Mouse (Mus musculus) midbrain, embryonic 14.5 days (tissue): ENCODE data around the gene Tbc1d1. TPM values are rescaled to one million over a fixed set of nuclear protein-coding genes. Genes with fewer than 3 reads are reported as not detected.

Experiments used
- ATAC-seq: fragments of 200-750 bp; cut with Nextera tagmentation; 2 replicates; pipeline ENCODE4 v1.8.0; 2017; ENCODE audit warnings: moderate number of reproducible peaks, moderate library complexity; ENCODE audit not compliant: low FRiP score, low TSS enrichment
- DNase-seq: peaks from one replicate; pipeline ENCODE4 v3.0.0-alpha.2; 2015
- H3K27ac ChIP-seq: fragments of 300-500 bp; sonication (generic); replicated peaks from 2 replicates; pipeline ENCODE4 v1.5.1; 2014; ENCODE audit warnings: mild to moderate bottlenecking, low read depth, low read length, moderate library complexity
- H3K27me3 ChIP-seq: fragments of 300-500 bp; sonication (generic); 2 replicates; pipeline ENCODE4 v1.6.1; 2014; ENCODE audit warnings: low read length, control low read depth, mixed read lengths; ENCODE audit not compliant: control insufficient read depth, insufficient read depth
- H3K36me3 ChIP-seq: fragments of 300-500 bp; sonication (generic); 2 replicates; pipeline ENCODE4 v1.6.1; 2014; ENCODE audit warnings: low read length, control low read depth; ENCODE audit not compliant: control insufficient read depth, insufficient read depth
- H3K4me1 ChIP-seq: fragments of 300-500 bp; sonication (generic); 2 replicates; pipeline ENCODE4 v1.6.1; 2014; ENCODE audit warnings: mild to moderate bottlenecking, antibody characterized with exemption, low read length, control low read depth; ENCODE audit not compliant: control insufficient read depth, insufficient read depth
- H3K4me2 ChIP-seq: fragments of 300-500 bp; sonication (generic); 2 replicates; pipeline ENCODE4 v1.6.1; 2014; ENCODE audit warnings: mild to moderate bottlenecking, low read length, moderate library complexity
- H3K4me3 ChIP-seq: fragments of 300-500 bp; sonication (generic); replicated peaks from 2 replicates; pipeline ENCODE4 v1.5.1; 2014; ENCODE audit warnings: low read depth, low read length
- H3K9ac ChIP-seq: fragments of 300-500 bp; sonication (generic); replicated peaks from 2 replicates; pipeline ENCODE4 v1.6.1; 2014; ENCODE audit warnings: mild to moderate bottlenecking, low read length, moderate library complexity
- H3K9me3 ChIP-seq: fragments of 300-500 bp; sonication (generic); 2 replicates; pipeline ENCODE4 v1.6.1; 2016; ENCODE audit warnings: low read length, control low read depth, mixed read lengths; ENCODE audit not compliant: control insufficient read depth
- WGBS: fragments of 180-500 bp; shearing (Covaris S2); extraction: QIAGEN DNeasy Blood & Tissue Kit; methylation state at CpG from one replicate; pipeline ENCODE4 v1.1.7; 2014; 5-methylcytosine and 5-hydroxymethylcytosine counted together
- polyA plus RNA-seq: library from polyadenylated mRNA; unstranded; fragments of >200 nt; fragmentation: Nextera tagmentation; extraction: Ambion mirVana; gene quantifications from 2 replicates; pipeline ENCODE4 v1.2.1, GENCODE M21; 2014

The Tbc1d1 gene
- 9.3 and 11.7 TPM in 2 replicates for polyA plus RNA-seq

DNA sequence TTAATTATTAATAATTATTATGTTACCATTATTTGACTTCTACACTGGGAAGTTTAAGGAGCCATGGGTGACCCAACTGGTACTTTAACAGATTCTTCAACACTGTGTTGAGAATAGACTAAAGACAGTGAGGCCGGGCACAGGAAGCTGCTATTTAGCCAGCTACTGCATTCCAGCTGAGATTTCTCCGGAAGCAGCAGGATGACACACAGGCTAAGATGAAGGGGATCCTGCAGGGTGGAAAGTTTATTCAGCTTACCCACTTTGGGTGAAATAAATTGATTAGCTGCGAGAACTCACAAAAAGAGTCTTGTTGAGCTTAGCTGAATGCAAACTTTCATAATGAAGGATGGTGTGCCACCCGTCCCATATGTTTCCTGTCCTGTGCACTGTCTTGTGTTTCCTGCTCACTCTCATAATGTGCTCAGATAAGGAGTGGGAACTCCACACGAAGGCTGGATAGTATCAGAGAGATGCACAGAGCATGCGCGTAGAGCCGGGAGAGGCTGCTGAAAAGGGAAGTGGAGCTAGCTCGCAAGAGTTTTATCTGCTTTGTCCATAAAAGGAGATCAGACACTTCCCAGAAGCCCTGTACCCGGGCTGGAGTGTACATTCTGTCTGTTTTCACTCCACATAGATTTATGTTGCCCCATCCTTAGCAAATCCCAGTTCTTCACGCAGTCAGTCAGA lies at the start of gene Tbc1d1:
Gene Tbc1d1 (plus strand): TSS at position 445 of the 690 bp plus-strand sequence.
- Histone ChIP-seq H3K4me2 (no peak within 1 kb of the TSS), H3K4me1 (0 out of 2 replicates have a peak, but pooled peaks cover 4% of the 10 kb centered on the region), H3K4me3 (no peak within 1 kb of the TSS), H3K27ac (no peak within 1 kb of the TSS), H3K36me3 (no peaks in the 10 kb centered on the region), H3K9ac (no peak within 1 kb of the TSS), H3K9me3 (no peaks in the 10 kb centered on the region), H3K27me3 (peaks cover 17% of the 10 kb centered on the region)
- ATAC-seq (no peak), DNase-seq (peak; percentile 35)
- WGBS = 66% methylated on average over 11 of the region's 11 CpGs

DNA sequence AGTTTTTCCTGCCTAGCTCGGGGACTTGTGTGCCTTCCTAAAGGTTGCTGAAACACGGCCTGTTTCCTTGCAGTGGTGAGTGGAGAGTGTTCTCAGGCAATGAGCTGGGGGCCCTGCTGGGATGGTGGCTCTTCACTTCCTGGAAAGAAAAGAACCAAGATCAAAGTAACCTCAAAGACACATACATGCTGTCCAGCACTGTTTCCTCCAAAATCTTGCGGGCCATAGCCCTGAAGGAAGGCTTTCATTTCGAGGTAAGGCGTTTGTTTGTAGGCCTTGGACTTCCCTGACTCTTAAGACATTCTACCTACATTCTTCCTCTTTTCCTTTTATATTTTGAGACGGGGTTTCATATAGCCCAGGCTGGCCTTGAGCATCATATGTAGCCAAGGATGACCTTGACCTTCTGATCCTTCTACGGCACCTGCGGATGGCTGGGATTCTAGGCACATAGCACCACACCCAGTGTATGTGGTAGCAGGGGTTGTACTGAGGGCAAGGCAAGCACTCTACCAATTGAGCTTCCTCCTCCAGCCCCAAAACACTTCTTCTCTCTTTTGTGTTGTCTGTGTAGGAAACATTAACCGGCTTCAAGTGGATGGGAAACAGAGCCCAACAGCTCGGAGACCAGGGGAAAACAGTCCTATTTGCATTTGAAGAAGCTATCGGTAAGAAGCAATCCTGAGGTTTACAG lies 48.4 kb upstream of the Tbc1d1 start:
- no peaks in the 10 kb centered on the region for H3K9me3 ChIP-seq
- no peak overlapping the region for H3K9ac ChIP-seq
- DNase-seq (no peak), ATAC-seq (no peak)
- H3K27me3 ChIP-seq = no peaks in the 10 kb centered on the region
- peaks cover 69% of the 10 kb centered on the region for H3K36me3 ChIP-seq
- H3K4me1 ChIP-seq = no peaks in the 10 kb centered on the region
- no peak overlapping the region for H3K4me2 ChIP-seq
- H3K27ac ChIP-seq = no peak overlapping the region
- 88% methylated on average over 11 of the region's 11 CpGs for WGBS
- H3K4me3 ChIP-seq = no peak overlapping the region

DNA sequence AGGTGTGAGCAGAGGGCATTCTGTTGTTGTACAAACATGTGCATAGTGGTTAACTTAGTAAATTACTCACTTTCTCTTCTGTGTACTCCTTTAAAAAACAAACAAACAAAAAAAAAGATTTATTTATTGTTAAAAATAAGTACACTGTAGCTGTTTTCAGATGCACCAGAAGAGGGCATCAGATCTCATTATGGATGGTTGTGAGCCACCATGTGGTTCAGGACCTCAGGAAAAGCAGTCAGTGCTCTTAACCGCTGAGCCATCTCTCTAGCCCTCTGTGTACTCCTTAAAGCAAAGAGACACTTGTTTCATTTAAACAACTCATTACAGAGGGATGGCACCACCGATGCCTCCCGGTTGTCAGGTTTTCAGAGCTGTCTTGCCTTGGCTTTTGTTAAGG lies 46.9 kb upstream of the Tbc1d1 start:
- no peak overlapping the region for H3K27ac ChIP-seq
- peaks cover 71% of the 10 kb centered on the region for H3K36me3 ChIP-seq
- H3K4me1 ChIP-seq = no peaks in the 10 kb centered on the region
- no peak overlapping the region for H3K4me3 ChIP-seq
- 72% methylated on average over 3 of the region's 3 CpGs for WGBS
- H3K9ac ChIP-seq = no peak overlapping the region
- ATAC-seq = no peak
- no peak overlapping the region for H3K4me2 ChIP-seq
- no peaks in the 10 kb centered on the region for H3K27me3 ChIP-seq
- DNase-seq = peak; percentile 35
- no peaks in the 10 kb centered on the region for H3K9me3 ChIP-seq

DNA sequence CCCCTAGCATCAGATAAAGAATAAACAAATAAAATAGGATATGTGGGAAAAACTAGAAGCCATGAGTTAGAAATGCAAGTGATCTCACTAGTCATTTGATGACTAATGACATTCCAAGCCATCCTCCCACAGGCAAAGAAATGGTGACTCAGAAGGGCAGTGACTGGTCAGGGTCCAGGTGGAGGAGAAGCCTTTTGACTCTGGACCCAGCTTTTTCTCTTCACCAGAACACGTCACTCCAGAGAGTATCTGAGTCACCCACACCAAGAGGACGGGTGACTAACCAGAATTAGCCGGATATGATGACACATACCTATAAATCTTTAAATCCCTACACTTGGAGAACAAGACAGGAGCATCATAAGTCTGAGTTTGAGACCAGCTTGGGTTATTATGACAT lies 43.7 kb upstream of the Tbc1d1 start:
- ATAC-seq (no peak), DNase-seq (no peak)
- no peak overlapping the region for H3K4me2 ChIP-seq
- no peak overlapping the region for H3K27ac ChIP-seq
- no peaks in the 10 kb centered on the region for H3K27me3 ChIP-seq
- no peak overlapping the region for H3K4me3 ChIP-seq
- H3K9ac ChIP-seq = no peak overlapping the region
- H3K9me3 ChIP-seq = peaks cover 9% of the 10 kb centered on the region
- 84% methylated on average over 3 of the region's 3 CpGs for WGBS
- peaks cover 72% of the 10 kb centered on the region for H3K36me3 ChIP-seq
- no peaks in the 10 kb centered on the region for H3K4me1 ChIP-seq

DNA sequence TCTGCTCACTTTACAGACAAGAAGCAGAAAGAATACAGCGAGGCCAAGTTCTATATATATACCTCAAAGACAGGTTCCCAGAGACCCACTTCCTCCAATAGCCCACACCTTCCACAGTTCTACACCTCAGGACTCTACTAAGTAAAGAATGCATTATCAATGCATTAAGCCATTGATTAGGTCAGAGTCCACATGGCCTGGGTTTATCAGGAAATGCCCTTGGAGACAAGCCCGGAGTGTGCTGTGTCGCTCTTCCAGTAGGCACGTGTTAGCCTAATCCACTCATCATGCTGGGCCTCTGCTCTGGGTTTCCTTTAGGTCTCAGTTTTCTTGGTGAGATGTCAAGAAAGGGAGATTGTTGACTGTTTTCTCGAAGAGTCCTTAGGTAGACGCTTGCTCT lies 41.9 kb upstream of the Tbc1d1 start:
- WGBS = 96% methylated on average over 6 of the region's 6 CpGs
- Histone ChIP-seq H3K4me2 (no peak overlapping the region), H3K4me3 (no peak overlapping the region), H3K36me3 (peaks cover 59% of the 10 kb centered on the region), H3K9me3 (peaks cover 9% of the 10 kb centered on the region), H3K27me3 (no peaks in the 10 kb centered on the region), H3K4me1 (no peaks in the 10 kb centered on the region), H3K27ac (no peak overlapping the region), H3K9ac (no peak overlapping the region)
- no peak for ATAC-seq
- DNase-seq = no peak

DNA sequence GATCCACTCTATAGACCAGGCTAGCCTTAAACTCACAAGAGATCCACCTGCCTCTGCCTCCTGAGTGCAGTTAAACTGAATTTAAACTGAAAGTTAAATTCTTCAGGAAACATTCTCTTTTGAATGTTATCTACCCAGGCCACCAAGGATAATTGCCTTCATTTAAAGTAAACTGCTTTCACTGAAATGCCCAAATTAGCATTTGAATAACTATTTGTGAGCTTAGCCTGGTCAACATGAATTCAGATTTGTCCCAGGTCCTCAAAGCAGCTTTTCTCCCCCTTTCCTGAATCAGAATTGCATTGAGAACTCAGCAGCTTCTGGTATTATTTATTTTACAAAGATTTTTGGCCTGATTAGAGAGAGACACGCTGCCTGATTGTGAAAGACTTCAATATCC lies 38.9 kb upstream of the Tbc1d1 start:
- Histone ChIP-seq H3K9ac (no peak overlapping the region), H3K4me1 (no peaks in the 10 kb centered on the region), H3K9me3 (peaks cover 9% of the 10 kb centered on the region), H3K27ac (no peak overlapping the region), H3K27me3 (no peaks in the 10 kb centered on the region), H3K4me2 (no peak overlapping the region), H3K36me3 (peaks cover 43% of the 10 kb centered on the region), H3K4me3 (no peak overlapping the region)
- WGBS = 29% methylated on average over 1 of the region's 1 CpGs
- no peak for DNase-seq
- no peak for ATAC-seq

DNA sequence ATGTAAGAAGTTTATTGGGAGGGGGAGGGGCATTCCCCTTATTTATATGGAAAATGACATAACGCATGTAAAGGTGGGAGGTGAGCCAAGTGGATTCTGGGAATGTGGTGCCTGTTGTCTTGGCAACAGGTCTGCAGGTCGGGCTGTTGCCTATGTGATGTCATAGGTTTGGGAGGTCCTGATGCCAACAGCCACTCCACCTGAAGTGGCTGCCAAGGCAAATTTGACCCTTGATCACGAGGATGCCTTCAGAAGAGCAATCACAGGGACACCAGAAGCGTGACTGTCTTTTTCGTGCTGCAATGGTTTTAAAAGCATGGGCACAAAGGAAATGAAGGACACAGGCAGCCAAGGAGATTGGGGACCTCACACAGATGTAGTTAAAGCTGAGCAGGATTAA lies 30.3 kb upstream of the Tbc1d1 start:
- ATAC-seq (no peak), DNase-seq (no peak)
- no peak overlapping the region for H3K9ac ChIP-seq
- no peak overlapping the region for H3K27ac ChIP-seq
- WGBS = 57% methylated on average over 5 of the region's 5 CpGs
- H3K4me1 ChIP-seq = no peaks in the 10 kb centered on the region
- H3K4me2 ChIP-seq = no peak overlapping the region
- H3K9me3 ChIP-seq = no peaks in the 10 kb centered on the region
- H3K36me3 ChIP-seq = 0 out of 2 replicates have a peak, but pooled peaks cover 2% of the 10 kb centered on the region
- H3K4me3 ChIP-seq = no peak overlapping the region
- H3K27me3 ChIP-seq = no peaks in the 10 kb centered on the region

DNA sequence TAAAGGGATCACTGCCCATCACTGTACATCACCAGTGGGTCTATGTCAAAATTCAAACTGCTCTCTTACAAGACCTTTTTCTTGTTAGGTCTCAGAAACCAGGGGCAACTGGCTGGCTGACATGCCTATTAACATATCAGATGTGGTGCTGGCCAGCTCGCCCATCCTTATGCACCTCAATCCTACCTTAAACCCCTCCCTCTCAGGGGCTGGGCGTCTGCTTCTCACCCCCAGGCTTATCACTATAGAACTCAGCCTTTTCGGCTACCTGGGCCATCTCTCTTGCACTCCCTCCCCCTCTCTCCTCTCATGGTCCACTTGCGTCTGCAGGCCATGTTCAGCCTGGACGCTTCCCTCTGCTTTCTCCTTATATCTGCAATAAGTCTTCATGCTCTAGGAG lies 24.6 kb upstream of the Tbc1d1 start:
- Histone ChIP-seq H3K9me3 (no peaks in the 10 kb centered on the region), H3K27ac (no peak overlapping the region), H3K4me2 (no peak overlapping the region), H3K4me3 (no peak overlapping the region), H3K9ac (no peak overlapping the region), H3K27me3 (no peaks in the 10 kb centered on the region), H3K36me3 (0 out of 2 replicates have a peak, but pooled peaks cover 2% of the 10 kb centered on the region), H3K4me1 (no peaks in the 10 kb centered on the region)
- DNase-seq = no peak
- WGBS = 75% methylated on average over 5 of the region's 5 CpGs
- ATAC-seq = no peak

DNA sequence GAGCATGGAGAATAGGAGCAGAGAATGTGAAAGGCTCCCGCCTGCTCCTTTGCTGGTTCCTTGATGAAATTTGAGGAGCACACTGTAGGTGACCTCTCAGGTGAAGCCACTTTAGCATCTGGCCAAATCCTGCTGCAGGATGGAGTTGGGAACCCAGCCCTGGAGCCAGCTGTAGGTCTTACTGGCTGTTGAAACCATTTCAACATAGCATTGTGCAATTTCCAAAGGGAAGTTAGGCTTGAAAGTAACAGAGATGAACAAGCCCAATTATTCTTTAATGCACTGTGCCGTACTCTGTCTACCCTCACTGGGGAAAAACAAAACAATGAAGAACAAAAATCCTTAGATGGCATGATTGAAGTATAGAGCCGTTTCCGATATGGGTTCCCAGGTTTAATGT lies 22.2 kb upstream of the Tbc1d1 start:
- DNase-seq = no peak
- WGBS = 95% methylated on average over 4 of the region's 4 CpGs
- Histone ChIP-seq H3K27me3 (no peaks in the 10 kb centered on the region), H3K9ac (no peak overlapping the region), H3K9me3 (no peaks in the 10 kb centered on the region), H3K4me3 (no peak overlapping the region), H3K27ac (no peak overlapping the region), H3K4me2 (no peak overlapping the region), H3K36me3 (no peaks in the 10 kb centered on the region), H3K4me1 (no peaks in the 10 kb centered on the region)
- ATAC-seq = no peak
